Mouse (Mus musculus): ENCODE results near the gene Tekt2.

DNA sequence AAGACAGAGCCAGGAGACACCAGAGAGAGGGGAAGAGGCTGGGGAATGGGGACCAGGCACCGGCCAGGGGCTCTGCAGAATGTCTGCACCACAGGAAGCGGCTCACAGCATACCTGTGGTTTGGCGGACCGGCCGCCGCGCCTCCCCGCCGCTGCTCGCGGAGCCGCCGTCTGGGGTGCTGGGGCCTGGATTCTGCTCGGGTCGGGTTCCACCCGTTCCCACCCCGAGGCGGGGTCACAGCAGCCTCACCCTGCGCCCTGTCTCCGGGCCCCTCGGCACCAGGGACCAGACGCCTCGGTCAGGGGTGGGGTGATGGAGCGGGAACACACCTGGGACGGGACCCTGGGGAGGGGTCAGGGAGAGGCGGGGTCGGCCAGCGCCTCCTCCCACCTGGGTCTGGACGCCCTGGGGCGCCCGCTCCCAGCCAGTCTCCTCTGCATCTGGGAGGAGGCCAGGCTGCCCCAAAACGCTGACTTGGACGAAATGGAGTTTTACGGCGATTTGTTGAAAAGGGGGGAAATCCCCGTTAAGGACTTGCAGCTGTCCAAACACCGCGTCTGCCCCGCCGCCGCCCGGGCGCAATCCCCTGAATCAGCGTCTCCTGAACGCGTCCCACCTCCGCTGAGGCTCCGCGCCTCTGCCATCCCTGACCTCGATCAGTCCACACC lies 24.4 kb downstream of the Tekt2 start:
- TF ChIP-seq GATA1 (IDR thresholded peaks at IDR 0.05; ENCODE audit: low read length) (no peak), TAL1 (IDR thresholded peaks at IDR 0.05; ENCODE audit: low read length) (no peak)

Measured in erythroblast, embryonic 14.5 days (primary cell).